Mouse (Mus musculus) mesoderm, embryonic 11.5 days (tissue): ENCODE results near the gene Orai1.
"Not testable (repeated sequence)": the region's sequence is repeated elsewhere in the genome, so short reads cannot be mapped to it uniquely, and the experiment has no call there.

ENCODE experiments used
- DNase-seq: peaks from one replicate; pipeline ENCODE4 v3.0.0-alpha.2; 2012; ENCODE audit warnings: low read depth, low spot score

The Orai1 gene

GRCm38 (mm10) chr5:123014753-123015701 is at the start of gene Orai1:
Gene Orai1, plus strand, starts transcription at chr5:123015074.
- DNase-seq, result peak; percentile 98

- DNase-seq, result no peak
These were observed 49.4 kb upstream of the Orai1 start for GRCm38 (mm10) chr5:122965427-122965826.

- peak; percentile 79 for DNase-seq
These were observed 46.6 kb upstream of the Orai1 start for GRCm38 (mm10) chr5:122968322-122968721.

DNA sequence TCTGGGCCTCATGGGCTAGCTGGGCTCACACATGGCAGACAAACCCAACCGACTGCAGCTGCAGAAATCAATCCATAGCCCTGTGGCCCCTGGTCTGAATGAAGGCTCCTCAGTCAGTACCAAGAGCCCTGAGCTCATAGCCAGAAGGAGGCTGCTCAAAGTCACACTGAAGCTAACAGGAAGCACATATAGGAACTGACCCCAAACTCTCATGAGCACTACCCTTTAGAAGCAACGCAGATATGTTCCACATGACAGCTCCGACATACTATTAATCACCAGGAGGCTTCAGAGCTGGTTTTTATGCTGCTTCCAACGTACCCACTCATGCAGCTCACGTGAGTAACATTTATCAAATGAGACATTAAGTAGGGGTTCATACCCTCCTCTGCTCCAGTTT is 44.8 kb upstream of the Orai1 start:
- no peak for DNase-seq

GRCm38 (mm10) chr5:122971438-122971837 is 43.4 kb upstream of the Orai1 start:
- no peak for DNase-seq

GRCm38 (mm10) chr5:122972116-122972515 is 42.8 kb upstream of the Orai1 start:
- no peak for DNase-seq

GRCm38 (mm10) chr5:122974701-122975100 is 40.2 kb upstream of the Orai1 start:
- not testable (repeated sequence) for DNase-seq

DNA sequence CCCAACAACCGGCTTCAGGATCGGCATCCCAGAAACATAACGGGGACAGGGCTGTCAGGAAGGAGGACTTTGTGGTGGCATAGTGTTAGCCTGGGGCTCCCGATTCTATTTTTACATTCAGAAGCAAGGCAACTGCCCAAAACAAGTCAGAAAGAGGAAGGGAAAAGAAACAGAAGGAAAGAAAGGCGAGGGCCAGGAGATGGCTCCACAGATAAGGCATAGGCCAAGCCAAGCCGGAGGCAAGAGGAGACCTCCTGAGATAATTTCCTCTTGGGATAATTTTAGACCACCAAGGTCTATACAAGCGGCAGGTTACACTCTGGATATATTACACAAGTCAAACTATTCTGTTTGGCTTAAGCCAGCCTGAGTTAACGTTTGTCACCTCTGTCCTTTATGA is 35.9 kb upstream of the Orai1 start:
- DNase-seq, result no peak

GRCm38 (mm10) chr5:122984483-122984882 is 30.4 kb upstream of the Orai1 start:
- DNase-seq, result no peak

GRCm38 (mm10) chr5:122985276-122985675 is 29.6 kb upstream of the Orai1 start:
- DNase-seq, result no peak

DNA sequence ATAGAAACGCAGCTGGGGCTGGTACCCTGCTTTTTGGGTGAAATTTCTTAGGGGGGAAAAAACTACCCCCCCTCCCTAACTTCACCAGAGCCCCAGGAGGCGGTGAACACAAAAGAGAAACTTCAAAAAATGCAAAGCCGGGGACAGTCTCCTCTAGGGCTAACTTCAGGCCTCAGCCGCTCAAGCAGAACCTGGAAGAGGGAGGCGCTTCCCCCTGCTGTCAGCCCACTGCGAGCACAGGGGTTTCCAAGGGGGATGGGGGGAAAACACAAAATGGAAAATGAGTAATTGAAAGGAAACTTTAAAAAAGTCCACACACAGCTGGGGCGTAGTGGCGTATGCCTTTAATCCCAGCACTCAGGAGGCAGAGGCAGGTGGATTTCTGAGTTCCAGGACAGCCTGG is 28.8 kb upstream of the Orai1 start:
- DNase-seq, result no peak

DNA sequence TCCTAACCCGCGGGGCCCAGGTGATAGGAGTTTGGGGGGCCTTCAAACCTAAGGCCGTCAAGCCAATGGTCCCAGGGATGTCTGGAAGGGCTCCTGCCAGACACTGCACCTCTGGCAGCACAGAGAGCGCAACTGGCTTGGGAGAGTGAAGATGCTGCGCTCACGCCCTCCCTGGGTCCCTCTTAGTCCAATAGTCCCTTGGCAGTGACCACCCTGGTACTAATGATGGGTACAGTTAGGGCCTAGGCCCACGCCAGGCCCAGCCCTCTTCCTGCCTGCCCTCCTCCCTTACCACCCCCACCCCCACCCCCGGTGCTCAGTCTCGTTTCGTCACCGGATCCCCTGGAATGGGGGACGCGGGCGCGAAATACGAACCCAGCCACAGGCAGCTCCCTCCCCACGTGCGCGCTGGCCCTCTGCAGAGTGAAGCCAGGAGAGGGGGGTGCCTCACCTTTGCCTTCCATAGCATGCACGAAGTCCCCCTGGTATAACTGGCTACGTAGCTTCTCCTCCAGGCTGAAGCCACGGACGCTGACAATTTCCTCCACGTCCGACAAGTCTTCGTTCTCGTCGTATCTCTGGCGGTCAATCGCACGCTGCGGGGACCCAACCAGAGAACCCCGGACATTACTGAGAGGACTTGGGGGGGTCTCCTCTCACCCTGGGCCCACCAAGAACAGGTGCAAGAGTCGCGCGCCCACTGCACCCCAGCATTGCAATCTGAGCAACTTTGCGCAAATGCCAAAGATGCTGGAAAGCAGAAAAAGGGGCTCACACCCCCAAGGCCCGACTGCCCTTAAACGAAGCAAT is 27.5 kb upstream of the Orai1 start:
- peak; percentile 41 for DNase-seq

DNA sequence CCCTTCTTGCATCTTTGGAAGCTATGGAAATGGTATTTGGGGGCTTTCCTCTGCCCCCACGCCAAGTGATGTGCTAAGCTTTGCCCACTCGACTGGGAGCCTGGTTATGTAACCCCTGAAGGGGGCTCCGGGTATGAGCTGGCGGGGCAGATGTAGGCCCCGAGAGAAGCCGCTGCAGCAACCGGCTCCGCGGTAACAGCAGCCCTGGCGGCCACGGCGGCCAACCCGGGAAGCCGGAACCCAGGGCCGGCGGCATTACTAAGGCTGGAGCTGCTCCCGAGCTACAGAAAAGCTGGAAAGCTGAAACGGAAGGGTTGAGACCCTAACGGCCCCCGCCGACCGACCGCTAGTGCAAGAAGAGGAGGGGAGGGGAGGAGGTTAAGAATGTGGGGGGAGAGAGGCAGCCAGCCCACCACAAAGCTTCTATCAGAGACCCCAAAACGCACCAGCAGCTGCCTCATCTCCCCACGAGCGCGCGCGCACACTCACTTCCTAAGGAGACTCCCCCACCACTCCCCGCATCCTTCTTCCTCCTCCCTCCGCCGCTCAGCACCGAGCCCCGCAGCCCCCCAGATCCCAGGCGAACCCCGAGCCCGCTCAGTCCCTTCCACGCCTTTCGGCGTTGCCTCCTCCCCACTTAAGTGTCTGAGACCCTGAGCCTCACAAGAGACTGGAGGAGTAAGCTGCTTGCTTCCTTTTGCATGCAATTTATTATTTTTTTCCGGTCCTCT is 26.7 kb upstream of the Orai1 start:
- DNase-seq, result peak; percentile 43

GRCm38 (mm10) chr5:122989001-122989525 is 25.8 kb upstream of the Orai1 start:
- peak; percentile 76 for DNase-seq

- peak; percentile 43 for DNase-seq
These were observed 25.1 kb upstream of the Orai1 start, which contains the start of gene Kdm2b for GRCm38 (mm10) chr5:122989551-122990330. Gene Kdm2b, minus strand, starts transcription at chr5:122989823.

DNA sequence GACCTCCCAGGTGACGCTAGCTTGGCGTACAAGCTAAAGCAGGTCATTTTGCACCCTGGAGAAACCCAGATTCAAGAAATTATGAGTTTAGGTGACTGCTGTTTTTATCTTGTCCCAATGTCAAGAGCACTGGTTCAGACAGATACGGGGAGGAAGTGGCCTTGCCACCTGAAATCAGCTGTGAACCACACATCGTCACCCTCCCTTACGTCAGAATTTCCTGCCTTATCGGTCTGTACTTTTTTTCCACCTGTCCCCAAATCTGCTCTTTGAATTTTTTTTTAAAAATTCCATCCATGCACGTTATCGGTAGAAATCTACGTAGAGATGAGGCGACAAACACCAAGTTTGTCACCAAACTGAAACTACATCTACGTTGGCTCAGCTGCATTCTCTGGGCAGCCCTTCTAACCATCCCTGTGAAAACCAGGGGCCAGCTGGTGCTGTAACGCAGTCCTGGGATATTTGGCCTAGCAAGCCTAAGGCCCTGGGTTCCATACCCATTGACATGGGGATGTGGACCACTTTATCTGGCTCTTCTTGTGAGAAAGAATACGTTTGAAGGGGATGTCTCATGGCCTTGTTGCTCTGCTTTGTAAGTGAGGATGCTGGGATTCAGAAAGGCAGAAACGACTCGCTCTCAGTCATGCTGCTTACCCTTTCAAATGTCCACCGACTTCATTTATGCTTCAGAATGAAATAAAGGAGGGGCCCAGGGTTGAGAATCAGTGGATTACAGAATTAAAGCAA is 24.3 kb upstream of the Orai1 start:
- DNase-seq, result no peak

DNA sequence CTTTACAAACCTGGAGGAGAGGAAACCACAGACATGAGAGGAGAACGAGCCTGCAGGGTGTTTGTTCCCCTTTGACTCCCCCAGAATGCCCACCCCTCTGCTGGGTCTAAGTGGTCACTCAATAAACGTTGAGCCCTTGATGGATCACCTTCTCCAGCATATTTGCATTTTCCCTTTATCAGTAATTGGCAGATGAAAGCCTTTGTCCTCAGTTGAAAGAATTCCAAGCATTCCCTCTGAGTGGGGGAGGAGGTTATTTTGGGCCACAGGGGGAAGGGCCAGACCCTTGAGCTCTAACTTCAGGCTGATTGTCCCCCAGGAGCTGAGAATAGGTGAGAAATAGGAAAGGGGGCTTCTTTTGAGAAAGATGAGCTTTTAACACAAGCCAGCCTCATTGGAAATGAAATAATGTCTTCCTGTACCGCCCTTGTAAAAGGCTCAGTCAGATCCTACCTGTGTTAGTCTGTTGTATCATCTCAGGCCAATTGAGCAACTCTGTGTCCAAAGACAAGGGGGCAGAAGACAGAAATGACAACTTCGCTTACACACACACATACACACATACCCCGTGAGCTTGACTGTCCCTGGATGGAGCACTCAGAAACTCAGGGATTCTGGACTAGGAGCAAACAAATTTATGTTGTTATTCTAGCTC is 23.4 kb upstream of the Orai1 start:
- DNase-seq, result peak; percentile 55

- no peak for DNase-seq
These were observed 21.1 kb upstream of the Orai1 start for GRCm38 (mm10) chr5:122993811-122994210.

DNA sequence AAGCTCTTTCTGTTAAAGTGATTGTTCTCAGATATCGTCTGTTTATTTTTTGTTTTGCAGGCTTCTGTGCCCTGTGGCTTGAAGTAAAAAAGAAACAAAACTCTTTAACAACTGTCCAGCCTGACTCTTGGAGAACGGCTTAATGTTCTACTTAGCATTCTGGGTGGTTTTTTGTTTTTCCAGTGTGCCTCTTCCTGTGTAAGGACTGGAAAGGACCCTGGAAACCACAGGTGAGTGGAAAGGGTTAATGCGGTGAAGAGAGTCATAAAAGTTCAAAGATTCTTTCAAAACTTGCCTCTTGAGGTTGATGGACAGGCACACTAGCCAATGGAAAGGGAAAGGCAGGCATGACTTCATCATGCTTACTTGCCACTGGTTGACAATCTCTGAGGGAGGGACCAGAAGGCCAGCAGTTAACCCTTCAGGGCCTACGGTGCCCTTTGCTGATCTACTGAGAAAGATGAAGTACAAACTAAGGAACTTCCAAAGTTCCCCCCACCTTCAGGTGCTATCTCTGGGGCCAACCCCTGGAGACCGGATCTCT is 20.5 kb upstream of the Orai1 start:
- peak; percentile 98 for DNase-seq
